Mouse (Mus musculus) right cerebral cortex, adult 18-20 months (tissue): ENCODE measurements around the gene Bora.

Experiments
- DNase-seq: peaks from one replicate; pipeline ENCODE4 v3.0.0; 2022; ENCODE audit warnings: mixed read lengths

The Bora gene

DNA sequence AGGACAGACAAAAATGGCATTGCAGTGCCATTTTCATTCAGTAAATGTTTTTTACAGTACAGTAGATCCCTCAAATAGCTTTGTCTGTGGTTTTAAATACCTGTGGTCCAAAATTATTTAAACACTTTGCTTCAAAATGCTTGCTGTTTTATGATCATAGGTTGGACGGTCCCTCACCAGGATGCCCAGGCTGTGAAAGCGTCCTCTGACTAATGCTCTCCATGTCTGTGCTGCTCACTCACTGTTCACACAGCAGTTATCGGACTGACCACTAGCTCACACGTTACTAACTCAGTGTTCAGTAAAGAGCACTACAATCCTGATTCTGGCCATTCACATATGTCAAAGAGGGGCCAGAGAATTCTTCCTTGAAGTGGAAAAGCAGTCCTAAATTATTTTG is 25.1 kb downstream of the Bora start:
- DNase-seq: no peak

DNA sequence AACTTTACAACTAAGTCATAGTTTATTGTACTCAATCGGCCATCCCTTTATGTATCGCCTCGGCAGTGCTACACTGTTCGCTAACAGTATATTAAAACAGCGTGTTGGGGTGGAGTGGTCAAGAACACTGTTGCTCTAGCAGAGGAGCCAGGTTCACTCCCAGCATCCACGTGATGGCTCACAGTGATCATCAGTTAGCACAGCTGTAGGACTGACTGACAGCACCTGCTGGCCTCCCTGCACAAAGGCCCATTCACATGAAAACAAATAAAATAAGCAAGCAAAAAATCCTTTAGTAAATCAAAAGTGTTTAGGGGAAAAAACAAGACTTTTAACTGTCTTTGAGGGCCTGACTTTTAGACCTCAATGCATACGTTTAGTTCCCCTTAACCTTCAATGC is 42.9 kb downstream of the Bora start:
- no peak for DNase-seq

DNA sequence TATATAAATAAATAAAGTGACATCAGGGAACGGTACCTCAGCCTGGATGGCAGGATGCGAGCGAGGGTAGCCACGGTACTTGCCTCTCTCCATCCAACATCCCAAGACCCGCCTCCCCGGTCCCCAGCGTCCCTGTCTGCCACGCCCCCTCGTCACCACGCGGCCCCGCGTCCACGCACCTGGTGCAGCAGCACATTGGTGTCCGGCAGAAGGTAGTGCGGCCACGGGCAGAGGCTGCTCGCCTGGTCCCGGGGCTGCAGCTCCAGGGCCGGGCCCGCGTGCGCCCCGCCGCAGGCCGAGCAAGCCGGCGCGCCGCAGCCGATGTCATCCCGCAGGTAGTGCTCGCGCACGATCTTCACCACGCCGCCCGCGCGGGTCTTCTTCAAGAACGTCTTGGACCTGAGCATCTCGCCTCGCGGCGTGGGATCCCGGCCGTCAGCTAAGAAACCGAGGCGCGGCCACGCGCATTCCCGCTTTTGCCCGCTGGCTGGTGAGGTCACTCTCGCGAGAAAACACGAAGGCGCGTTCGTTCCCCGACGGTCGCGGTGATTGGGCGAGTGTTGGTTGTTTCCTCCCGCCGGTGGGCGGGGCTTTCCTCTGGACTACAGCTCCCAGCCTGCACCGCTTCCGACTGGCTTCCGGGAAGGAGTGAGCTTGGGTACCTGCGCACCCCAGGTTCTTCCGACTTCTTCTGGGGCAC is 53.4 kb downstream of the Bora start, which contains the start of the genes Pibf1 and Dis3:
Gene Pibf1, plus strand, starts transcription at position 158 of the 700 bp plus-strand sequence.
Gene Dis3, minus strand, starts transcription at position 504 of the 700 bp plus-strand sequence.
- peak; percentile 99 for DNase-seq

DNA sequence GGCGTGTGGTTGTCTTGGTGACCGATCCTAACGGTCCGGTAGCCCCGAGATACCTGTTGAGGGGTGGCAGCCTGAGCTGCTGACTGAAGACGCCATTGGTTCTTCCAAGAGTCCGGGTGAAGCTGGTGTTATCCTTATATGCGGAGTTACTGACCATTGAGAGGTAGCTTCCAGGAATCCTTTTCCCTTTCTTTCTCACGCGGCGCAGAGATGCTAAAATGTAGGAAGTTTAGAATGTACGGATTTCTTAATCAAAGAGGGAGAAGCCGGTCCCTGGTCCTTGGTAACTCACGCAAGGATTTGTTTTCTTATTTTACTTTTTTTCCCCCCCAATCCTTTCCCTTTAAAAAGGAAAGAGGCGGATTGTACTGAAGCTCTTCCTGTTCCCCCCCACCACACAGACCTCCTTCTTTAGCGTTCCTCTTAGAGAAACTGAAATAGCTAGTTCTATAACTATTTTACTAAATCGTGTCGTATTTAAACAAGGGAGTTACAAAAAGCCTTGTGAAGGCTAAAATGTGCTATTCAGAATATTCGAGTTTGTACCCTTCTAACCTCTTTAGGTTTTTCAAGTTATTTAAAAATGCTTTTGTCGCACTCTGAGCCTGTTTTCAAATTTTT is 54.1 kb downstream of the Bora start:
- DNase-seq: no peak

DNA sequence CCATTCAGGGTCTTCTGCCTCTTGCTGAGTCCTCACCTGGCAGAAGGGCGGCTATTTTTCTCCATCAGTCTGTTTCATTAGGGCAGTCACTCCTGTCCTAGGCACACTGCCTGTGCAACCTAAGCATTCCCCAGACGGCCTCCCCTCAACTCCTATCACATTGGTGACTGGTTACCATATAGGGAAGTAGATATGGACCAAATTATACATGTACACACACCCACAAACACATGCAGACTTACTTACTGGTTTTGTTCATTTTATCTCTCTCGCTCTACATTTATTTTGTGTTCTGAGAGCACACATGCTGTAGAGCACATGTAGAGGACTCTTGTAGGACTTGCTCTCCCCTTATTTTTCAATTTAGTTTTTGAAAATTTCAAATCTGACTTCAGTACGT is 57.0 kb downstream of the Bora start:
- DNase-seq: no peak

DNA sequence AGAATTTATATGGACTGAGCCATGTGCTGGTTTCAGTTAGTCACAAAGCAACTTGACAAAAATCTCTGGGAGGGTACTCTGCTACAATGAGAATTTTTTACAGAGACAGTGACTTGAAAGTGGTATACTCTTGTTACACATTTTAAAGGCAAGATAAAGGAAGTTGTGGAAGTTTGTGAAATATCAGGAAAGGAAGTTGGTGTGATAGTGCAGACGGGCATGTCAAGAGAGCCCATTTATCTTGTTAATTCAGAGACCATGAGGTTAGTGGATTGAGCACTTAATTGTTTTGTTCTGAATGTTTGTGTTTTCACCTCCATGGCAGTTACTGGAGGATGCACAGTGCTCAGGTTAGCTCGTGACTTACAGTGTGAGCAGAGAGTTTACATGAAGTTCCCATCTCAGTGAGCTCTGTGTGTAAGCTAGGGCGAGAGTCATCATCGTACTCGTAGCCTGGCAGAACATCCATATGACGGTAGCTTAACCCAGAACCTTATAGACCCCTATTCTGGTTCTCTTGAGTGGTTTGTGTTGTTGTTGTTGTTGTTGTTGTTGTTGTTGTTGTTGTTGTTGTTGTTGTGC is 58.6 kb downstream of the Bora start:
- no peak for DNase-seq

DNA sequence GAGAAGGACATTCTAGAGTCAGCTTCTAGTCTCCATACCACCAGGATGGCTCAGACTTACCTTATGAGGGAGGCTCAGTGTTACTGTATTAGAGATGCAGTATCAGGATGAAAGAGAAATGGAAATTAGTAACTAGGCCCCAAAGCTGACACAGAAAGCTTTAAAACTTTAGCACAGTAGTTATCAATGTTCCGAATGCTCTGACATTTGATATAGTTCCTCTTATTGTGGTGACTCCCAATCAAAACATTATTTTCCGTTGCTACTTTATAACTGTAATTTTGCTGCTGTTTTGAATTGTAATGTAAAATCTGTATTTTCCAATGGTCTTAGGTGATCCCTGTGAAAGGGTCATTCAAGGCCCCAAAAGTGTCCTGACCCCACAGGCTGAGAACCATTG is 60.6 kb downstream of the Bora start:
- DNase-seq: no peak

DNA sequence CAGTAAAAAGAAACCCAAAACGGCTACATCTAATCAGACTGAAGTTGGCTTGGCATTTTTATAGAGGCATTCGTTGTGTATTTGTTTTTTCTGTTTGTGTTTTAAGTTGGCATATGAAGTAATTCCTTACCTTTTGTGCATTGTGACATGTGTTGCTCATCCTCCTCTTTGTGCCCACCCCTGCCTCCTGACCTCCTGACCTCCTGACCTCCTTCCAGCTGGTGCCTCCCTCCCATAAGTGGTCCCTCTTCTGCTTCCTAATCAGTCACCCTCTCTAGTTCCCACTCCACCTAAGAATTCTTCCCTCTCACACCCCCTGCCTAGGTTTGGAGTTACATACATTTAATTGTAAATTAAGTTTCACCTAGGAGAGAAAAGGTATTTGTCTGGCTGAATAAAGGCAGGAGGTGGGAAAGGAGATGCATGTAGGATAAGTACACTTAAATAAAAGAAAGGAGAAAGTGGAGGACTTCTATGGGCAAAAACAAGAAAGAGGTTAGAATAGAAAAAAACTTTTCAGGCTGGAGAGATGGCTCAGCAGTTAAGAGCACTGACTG is 61.7 kb downstream of the Bora start:
- no peak for DNase-seq

DNA sequence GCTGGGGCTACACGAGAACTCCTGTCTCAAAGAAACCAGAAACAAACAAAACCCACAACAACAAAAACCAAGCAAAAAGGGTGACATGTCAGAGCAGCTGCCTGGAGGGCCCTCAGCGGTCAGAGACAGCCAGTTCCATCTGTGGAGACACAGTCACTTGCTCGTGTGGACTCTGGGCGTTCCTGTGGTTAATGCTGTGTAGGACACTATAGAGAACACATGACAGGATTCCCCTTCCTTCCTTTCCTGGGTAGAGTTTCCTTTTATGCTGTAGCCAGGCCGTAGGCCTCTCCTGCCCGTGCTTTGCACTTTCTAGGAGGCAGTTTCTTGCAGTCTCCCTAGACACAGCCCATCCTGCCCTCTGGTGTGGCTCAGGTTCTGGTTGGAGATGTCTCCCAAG is 62.7 kb downstream of the Bora start:
- DNase-seq: no peak

DNA sequence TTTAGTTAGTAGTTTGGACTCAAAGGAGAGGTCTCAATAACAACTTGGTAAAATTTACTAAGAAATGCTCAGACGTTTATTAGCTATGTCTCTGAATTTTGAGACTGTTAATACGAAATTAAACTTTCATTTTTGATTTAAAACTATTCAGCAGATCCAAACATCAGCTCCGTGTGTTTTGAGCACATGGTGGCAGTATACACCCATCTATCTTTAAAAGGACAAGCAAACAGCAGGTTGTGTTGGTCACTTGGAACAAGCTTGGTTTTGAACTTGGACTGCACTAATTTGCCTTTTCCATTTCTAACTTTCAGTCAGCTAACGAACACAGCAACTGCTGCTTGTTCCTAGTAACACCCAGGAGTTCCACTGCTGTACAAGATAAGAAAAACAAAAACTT is 71.6 kb downstream of the Bora start:
- DNase-seq: no peak

DNA sequence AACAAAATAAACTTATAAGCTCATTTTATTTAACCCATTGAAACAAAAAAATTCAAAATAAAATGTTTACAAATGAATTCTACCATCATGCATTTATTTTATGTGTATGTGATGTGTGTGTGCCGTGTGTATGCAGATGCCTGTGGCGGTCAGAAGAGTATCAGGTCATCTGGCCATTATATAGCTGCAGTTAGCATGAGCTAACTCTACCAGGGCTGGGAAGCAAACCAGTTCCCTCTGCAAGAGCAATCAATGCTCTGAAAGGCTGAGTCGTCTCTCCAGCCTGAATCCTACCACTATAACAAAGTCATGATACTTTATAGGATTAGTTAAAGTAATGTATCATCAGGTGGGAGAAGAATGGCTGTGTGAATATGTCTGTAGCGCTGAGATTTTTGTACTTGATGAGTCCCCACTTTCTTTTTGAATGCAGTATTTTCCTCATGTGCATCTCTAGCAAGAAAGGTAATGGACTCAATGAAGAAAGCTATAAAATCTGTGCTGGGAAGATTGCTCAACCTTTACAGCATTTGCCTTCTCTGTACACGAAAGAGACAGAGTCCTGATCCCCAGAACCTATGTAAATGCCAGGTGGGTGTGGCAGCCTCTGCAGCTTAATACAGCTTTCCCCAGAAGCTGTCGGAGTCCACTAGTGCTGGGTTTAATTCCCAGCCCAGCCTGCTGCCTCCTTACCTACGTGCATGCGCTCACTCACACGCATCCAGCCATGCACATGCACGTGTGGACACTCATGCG is 75.7 kb downstream of the Bora start:
- no peak for DNase-seq

DNA sequence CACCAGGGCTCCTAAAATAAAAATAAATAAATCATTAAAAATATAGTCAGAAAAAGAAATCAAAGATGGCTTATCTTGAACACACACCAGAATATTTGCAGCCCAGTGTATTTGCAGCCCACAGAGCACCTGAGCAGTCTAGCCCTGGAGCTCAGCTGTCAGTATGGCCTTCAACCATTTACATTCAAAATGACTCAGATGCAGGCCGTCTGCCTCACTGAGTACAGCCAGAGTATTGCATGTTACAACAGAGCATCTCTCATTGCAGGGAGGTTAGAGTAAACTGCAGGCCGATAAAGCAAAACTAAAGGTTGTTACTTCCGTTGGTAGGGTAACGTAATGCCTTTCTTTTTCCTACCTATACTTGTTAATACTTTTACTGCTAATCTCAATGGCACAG is 78.1 kb downstream of the Bora start:
- DNase-seq: no peak
